Mouse (Mus musculus): ENCODE results near the gene Hddc3. TPM values are rescaled to one million over a fixed set of nuclear protein-coding genes. Genes with fewer than 3 reads are reported as not detected.

Gene Hddc3
- polyA plus RNA-seq, 1 experiment from 2014 or later, result 15.7 TPM

DNA sequence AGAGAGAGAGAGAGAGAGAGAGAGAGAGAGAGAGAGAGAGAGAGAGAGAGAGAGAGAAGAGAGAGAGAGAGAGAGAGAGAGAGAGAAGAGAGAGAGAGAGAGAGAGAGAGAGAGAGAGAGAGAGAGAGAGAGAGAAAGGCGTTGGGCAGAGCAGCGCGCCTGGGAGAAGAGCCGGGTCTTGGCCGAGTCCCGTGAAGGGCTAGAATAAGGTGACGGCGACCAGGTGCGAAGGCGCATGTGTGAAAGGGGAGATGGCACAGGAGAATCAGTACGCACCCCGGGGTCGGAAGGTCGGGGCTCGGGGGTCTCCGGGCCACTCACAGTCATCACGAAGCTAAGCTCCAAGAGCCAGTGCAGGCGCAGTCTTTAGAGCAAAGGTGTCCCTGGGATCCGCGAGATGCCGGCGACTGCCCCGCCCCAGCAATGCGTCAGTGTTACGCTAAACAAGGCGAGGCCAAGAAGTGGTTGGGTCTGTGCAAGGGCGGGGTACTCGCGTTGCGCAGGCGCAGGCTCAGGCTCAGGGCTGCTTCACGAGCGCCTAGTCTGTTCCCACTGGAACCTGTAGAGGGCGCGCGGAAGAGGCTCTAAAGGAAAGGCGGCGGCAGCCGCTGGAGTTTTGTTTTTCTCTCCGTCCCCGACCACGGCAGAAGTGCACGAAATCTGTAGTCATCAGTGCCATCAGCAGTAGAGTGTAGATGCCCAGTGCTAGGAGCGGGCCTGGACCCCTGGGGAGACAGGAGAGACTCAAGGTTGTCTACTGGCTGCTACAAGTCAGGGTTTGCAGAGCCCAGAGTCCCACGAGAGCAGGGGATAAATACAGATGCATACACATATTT lies 2.9 kb upstream of the Hddc3 start:
- H3K9ac ChIP-seq (ENCODE audit: low read depth, low read length), result peak overlapping the region; percentile 73
- no peaks in the 10 kb centered on the region for H3K9me3 ChIP-seq (replicated peaks; ENCODE audit: control insufficient read depth, low read length)
- H3K4me2 ChIP-seq, result peak overlapping the region; percentile 95
- H3K4me3 ChIP-seq (ENCODE audit: low read depth, low read length), result peak overlapping the region; percentile 64
- H3K27me3 ChIP-seq (ENCODE audit: control insufficient read depth, insufficient read depth, low read length), result no peaks in the 10 kb centered on the region
- ATAC-seq (replicated peaks; ENCODE audit: insufficient number of reproducible peaks, low FRiP score, low TSS enrichment), result peak; percentile 96
- peak overlapping the region; percentile 70 for H3K27ac ChIP-seq (ENCODE audit: low read depth, low read length)
- H3K36me3 ChIP-seq (ENCODE audit: control insufficient read depth, insufficient read depth, low read length), result peaks cover 9% of the 10 kb centered on the region
- under 1% methylated on average over 44 of the region's 45 CpGs for WGBS (ENCODE audit: insufficient replicate concordance)
- peaks cover 22% of the 10 kb centered on the region for H3K4me1 ChIP-seq (ENCODE audit: control insufficient read depth, insufficient read depth, low read length)

GRCm38 (mm10) chr7:80340793-80341192 lies 2.1 kb upstream of the Hddc3 start, which contains the start of gene Unc45a:
Unc45a (minus strand) TSS chr7:80341005.
- peak; percentile 61; the same call in 1 of the 2 replicates for ATAC-seq (replicated peaks; ENCODE audit: insufficient number of reproducible peaks, low FRiP score, low TSS enrichment)

DNA sequence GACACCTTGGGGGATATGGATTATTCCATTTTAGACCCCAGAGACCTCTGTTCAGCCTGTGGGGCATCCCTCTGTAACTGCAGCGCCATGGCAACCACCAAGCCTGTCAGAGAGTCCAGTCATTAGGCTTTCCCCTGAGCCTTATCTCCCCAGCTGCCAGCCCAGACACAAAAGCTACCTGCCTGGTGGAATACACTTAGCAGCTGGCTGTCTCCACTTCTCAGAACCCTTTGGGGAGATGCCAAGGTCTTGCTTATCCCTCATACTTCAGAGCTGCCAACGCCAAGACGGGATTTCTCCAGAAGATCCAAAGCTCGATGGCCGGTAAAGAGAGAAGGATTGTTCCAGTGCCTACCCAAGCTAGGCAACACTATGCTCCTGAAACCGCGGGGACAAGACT lies 1.1 kb upstream of the Hddc3 start:
- Histone ChIP-seq H3K4me2 (no peak overlapping the region), H3K27me3 (ENCODE audit: control insufficient read depth, insufficient read depth, low read length) (no peaks in the 10 kb centered on the region), H3K4me1 (ENCODE audit: control insufficient read depth, insufficient read depth, low read length) (peaks cover 23% of the 10 kb centered on the region), H3K9me3 (replicated peaks; ENCODE audit: control insufficient read depth, low read length) (no peaks in the 10 kb centered on the region), H3K36me3 (ENCODE audit: control insufficient read depth, insufficient read depth, low read length) (no peaks in the 10 kb centered on the region), H3K9ac (ENCODE audit: low read depth, low read length) (no peak overlapping the region), H3K27ac (ENCODE audit: low read depth, low read length) (no peak overlapping the region), H3K4me3 (ENCODE audit: low read depth, low read length) (no peak overlapping the region)
- WGBS (ENCODE audit: insufficient replicate concordance), result 61% methylated on average over 7 of the region's 7 CpGs
- no peak for ATAC-seq (replicated peaks; ENCODE audit: insufficient number of reproducible peaks, low FRiP score, low TSS enrichment)

More at GRCm38 (mm10) chr7:80340793-80341192, 2.1 kb upstream of the Hddc3 start, which contains the start of gene Unc45a:
- Histone ChIP-seq H3K4me1 (ENCODE audit: control insufficient read depth, insufficient read depth, low read length) (peaks cover 22% of the 10 kb centered on the region), H3K9me3 (replicated peaks; ENCODE audit: control insufficient read depth, low read length) (no peaks in the 10 kb centered on the region), H3K27ac (ENCODE audit: low read depth, low read length) (peak within 1 kb of the TSS; percentile 70), H3K9ac (ENCODE audit: low read depth, low read length) (peak within 1 kb of the TSS; percentile 61), H3K27me3 (ENCODE audit: control insufficient read depth, insufficient read depth, low read length) (no peaks in the 10 kb centered on the region), H3K4me2 (peak within 1 kb of the TSS; percentile 95), H3K4me3 (ENCODE audit: low read depth, low read length) (peak within 1 kb of the TSS; percentile 64), H3K36me3 (ENCODE audit: control insufficient read depth, insufficient read depth, low read length) (peaks cover 4% of the 10 kb centered on the region)
- under 1% methylated on average over 11 of the region's 11 CpGs for WGBS (ENCODE audit: insufficient replicate concordance)

DNA sequence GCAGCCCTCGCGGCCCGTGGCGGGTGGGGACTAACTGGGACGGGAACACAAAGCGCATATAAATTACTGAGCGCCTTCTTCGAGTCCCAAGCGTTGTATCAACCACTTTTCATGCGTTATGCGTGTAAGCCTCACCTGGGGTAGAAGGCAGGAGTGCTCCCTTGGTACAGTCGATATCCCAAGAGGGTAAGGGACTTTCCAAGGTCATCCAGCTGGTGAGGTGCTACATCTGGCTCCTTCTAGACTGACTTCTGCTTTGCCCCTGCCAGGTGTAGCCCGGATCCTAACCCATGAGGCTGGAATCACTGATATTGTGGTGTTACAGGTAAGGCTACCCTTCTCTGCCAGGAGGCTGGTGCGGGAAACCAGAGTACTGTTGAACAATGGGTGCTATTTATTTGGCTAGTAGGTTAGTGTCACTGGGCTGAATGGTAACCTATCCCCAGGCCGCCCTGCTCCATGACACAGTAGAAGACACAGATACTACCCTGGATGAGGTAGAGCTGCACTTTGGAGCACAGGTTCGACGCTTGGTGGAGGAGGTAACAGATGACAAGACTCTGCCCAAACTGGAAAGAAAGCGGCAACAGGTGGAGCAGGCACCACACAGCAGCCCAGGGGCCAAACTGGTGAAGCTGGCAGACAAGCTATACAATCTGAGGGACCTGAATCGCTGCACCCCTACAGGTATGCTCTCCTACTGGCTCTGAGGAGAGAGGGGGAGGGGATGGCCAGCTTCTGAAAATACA lies 540 bp downstream of the Hddc3 start:
- peaks cover 23% of the 10 kb centered on the region for H3K4me1 ChIP-seq (ENCODE audit: control insufficient read depth, insufficient read depth, low read length)
- H3K4me2 ChIP-seq, result peak overlapping the region; percentile 91
- H3K27ac ChIP-seq (ENCODE audit: low read depth, low read length), result peak overlapping the region; percentile 54
- ATAC-seq (replicated peaks; ENCODE audit: insufficient number of reproducible peaks, low FRiP score, low TSS enrichment), result no peak
- H3K4me3 ChIP-seq (ENCODE audit: low read depth, low read length), result peak overlapping the region; percentile 59
- no peaks in the 10 kb centered on the region for H3K9me3 ChIP-seq (replicated peaks; ENCODE audit: control insufficient read depth, low read length)
- H3K27me3 ChIP-seq (ENCODE audit: control insufficient read depth, insufficient read depth, low read length), result no peaks in the 10 kb centered on the region
- no peaks in the 10 kb centered on the region for H3K36me3 ChIP-seq (ENCODE audit: control insufficient read depth, insufficient read depth, low read length)
- 24% methylated on average over 19 of the region's 19 CpGs for WGBS (ENCODE audit: insufficient replicate concordance)
- peak overlapping the region; percentile 88 for H3K9ac ChIP-seq (ENCODE audit: low read depth, low read length)

DNA sequence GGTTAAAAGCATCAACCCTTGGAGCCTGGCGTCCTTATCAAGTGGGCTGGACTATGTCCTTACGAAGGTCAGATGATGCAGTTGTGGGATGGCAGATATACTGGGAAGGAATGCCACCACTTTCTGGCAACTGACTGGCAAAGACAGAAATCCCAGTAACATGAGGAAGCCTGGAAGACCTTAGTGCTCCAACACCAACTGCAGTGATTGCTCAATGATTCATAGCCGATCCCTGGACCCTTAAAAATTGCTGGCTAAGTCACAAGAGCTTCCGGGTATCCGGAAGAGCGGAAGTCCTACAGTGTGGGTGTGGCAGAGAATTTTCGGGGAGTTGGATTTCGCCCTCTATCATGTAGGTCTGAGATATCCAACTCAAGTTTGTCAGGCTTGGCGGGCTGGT lies 3.3 kb downstream of the Hddc3 start:
- no peak for ATAC-seq (replicated peaks; ENCODE audit: insufficient number of reproducible peaks, low FRiP score, low TSS enrichment)
- Histone ChIP-seq H3K4me1 (ENCODE audit: control insufficient read depth, insufficient read depth, low read length) (peaks cover 12% of the 10 kb centered on the region), H3K4me3 (ENCODE audit: low read depth, low read length) (no peak overlapping the region), H3K36me3 (ENCODE audit: control insufficient read depth, insufficient read depth, low read length) (peaks cover under 1% of the 10 kb centered on the region; the same call in 1 of the 2 replicates), H3K27me3 (ENCODE audit: control insufficient read depth, insufficient read depth, low read length) (no peaks in the 10 kb centered on the region), H3K9me3 (replicated peaks; ENCODE audit: control insufficient read depth, low read length) (no peaks in the 10 kb centered on the region), H3K9ac (ENCODE audit: low read depth, low read length) (no peak overlapping the region), H3K27ac (ENCODE audit: low read depth, low read length) (no peak overlapping the region), H3K4me2 (no peak overlapping the region)
- 82% methylated on average over 9 of the region's 9 CpGs for WGBS (ENCODE audit: insufficient replicate concordance)

DNA sequence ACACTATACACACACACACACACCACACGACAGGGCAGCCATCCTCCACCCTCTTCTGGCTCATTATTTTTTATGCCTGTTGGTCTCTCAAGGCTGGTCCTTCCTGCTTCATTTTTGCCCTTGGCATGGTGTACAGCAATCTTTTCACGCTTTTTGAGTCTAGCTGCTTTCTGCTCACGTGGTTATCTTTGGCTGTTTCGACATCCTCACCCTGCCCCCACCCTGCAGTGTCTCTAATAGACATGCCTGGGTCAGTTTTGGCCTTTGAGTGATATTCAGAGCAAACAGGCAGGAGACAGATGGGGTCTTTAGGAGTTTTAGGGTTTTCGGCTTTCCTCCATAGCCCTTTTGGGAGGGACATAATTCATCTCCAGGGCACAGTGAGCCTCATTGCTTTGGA lies 3.9 kb downstream of the Hddc3 start:
- H3K4me3 ChIP-seq (ENCODE audit: low read depth, low read length), result no peak overlapping the region
- peaks cover 6% of the 10 kb centered on the region for H3K36me3 ChIP-seq (ENCODE audit: control insufficient read depth, insufficient read depth, low read length)
- no peaks in the 10 kb centered on the region for H3K9me3 ChIP-seq (replicated peaks; ENCODE audit: control insufficient read depth, low read length)
- no peak for ATAC-seq (replicated peaks; ENCODE audit: insufficient number of reproducible peaks, low FRiP score, low TSS enrichment)
- H3K4me2 ChIP-seq, result no peak overlapping the region
- peaks cover 8% of the 10 kb centered on the region; the same call in 1 of the 2 replicates for H3K4me1 ChIP-seq (ENCODE audit: control insufficient read depth, insufficient read depth, low read length)
- no peak overlapping the region for H3K27ac ChIP-seq (ENCODE audit: low read depth, low read length)
- H3K9ac ChIP-seq (ENCODE audit: low read depth, low read length), result peak overlapping the region; percentile 46
- 63% methylated on average over 5 of the region's 5 CpGs for WGBS (ENCODE audit: insufficient replicate concordance)
- H3K27me3 ChIP-seq (ENCODE audit: control insufficient read depth, insufficient read depth, low read length), result no peaks in the 10 kb centered on the region

GRCm38 (mm10) chr7:80347670-80348586 lies 5.0 kb downstream of the Hddc3 start:
- H3K27ac ChIP-seq (ENCODE audit: low read depth, low read length), result no peak overlapping the region; the same call in 1 of the 2 replicates
- no peak overlapping the region for H3K4me2 ChIP-seq
- ATAC-seq (replicated peaks; ENCODE audit: insufficient number of reproducible peaks, low FRiP score, low TSS enrichment), result no peak
- H3K27me3 ChIP-seq (ENCODE audit: control insufficient read depth, insufficient read depth, low read length), result no peaks in the 10 kb centered on the region
- WGBS (ENCODE audit: insufficient replicate concordance), result 65% methylated on average over 13 of the region's 13 CpGs
- no peak overlapping the region for H3K4me3 ChIP-seq (ENCODE audit: low read depth, low read length)
- H3K9me3 ChIP-seq (replicated peaks; ENCODE audit: control insufficient read depth, low read length), result no peaks in the 10 kb centered on the region
- H3K4me1 ChIP-seq (ENCODE audit: control insufficient read depth, insufficient read depth, low read length), result peaks cover 8% of the 10 kb centered on the region; the same call in 1 of the 2 replicates
- H3K36me3 ChIP-seq (ENCODE audit: control insufficient read depth, insufficient read depth, low read length), result peaks cover 7% of the 10 kb centered on the region
- no peak overlapping the region for H3K9ac ChIP-seq (ENCODE audit: low read depth, low read length)

GRCm38 (mm10) chr7:80350808-80351207 lies 7.9 kb downstream of the Hddc3 start:
- 43% methylated on average over 2 of the region's 2 CpGs for whole genome bisulfite sequencing (ENCODE audit: insufficient replicate concordance)
- peaks cover 13% of the 10 kb centered on the region for H3K36me3 ChIP-seq (ENCODE audit: control insufficient read depth, insufficient read depth, low read length)
- no peak overlapping the region for H3K27ac ChIP-seq (ENCODE audit: low read depth, low read length)

More at GRCm38 (mm10) chr7:80350808-80351207, 7.9 kb downstream of the Hddc3 start:
- H3K4me1 ChIP-seq (ENCODE audit: control insufficient read depth, insufficient read depth, low read length), result peaks cover 3% of the 10 kb centered on the region; the same call in 1 of the 2 replicates
- ATAC-seq (replicated peaks; ENCODE audit: insufficient number of reproducible peaks, low FRiP score, low TSS enrichment), result no peak
- H3K9me3 ChIP-seq (replicated peaks; ENCODE audit: control insufficient read depth, low read length), result no peaks in the 10 kb centered on the region
- H3K4me2 ChIP-seq, result no peak overlapping the region
- no peaks in the 10 kb centered on the region for H3K27me3 ChIP-seq (ENCODE audit: control insufficient read depth, insufficient read depth, low read length)
- no peak overlapping the region for H3K4me3 ChIP-seq (ENCODE audit: low read depth, low read length)
- no peak overlapping the region for H3K9ac ChIP-seq (ENCODE audit: low read depth, low read length)

Data from heart, embryonic 11.5 days (tissue).